Mouse (Mus musculus) forebrain, embryonic 12.5 days (tissue): ENCODE results near the gene Stk10. TPM values are rescaled to one million over a fixed set of nuclear protein-coding genes. Genes with fewer than 3 reads are reported as not detected.
A peak's percentile ranks its signal among the peaks of the same experiment; 100 is the strongest.

Source experiments
- ATAC-seq: fragments of 200-750 bp; cut with Nextera tagmentation; 2 replicates; pipeline ENCODE4 v1.8.0; 2017; ENCODE audit warnings: moderate TSS enrichment; ENCODE audit not compliant: low FRiP score
- H3K27ac ChIP-seq: fragments of 300-500 bp; sonication (generic); 2 replicates; pipeline ENCODE4 v1.5.1; 2016; ENCODE audit warnings: mild to moderate bottlenecking
- H3K27me3 ChIP-seq: fragments of 300-500 bp; sonication (generic); 2 replicates; pipeline ENCODE4 v1.6.1; 2016; ENCODE audit warnings: mild to moderate bottlenecking
- H3K36me3 ChIP-seq: fragments of 300-500 bp; sonication (generic); replicated peaks from 2 replicates; pipeline ENCODE4 v1.6.1; 2016; ENCODE audit warnings: mild to moderate bottlenecking
- H3K4me1 ChIP-seq: fragments of 300-500 bp; sonication (generic); 2 replicates; pipeline ENCODE4 v1.6.1; 2016
- H3K4me2 ChIP-seq: fragments of 300-500 bp; sonication (generic); 2 replicates; pipeline ENCODE4 v1.6.1; 2016; ENCODE audit warnings: mild to moderate bottlenecking, moderate library complexity
- H3K4me3 ChIP-seq: fragments of 300-500 bp; sonication (generic); replicated peaks from 2 replicates; pipeline ENCODE4 v1.5.1; 2016; ENCODE audit warnings: mild to moderate bottlenecking
- H3K9ac ChIP-seq: fragments of 300-500 bp; sonication (generic); 2 replicates; pipeline ENCODE4 v1.6.1; 2016; ENCODE audit warnings: mild to moderate bottlenecking
- H3K9me3 ChIP-seq: fragments of 300-500 bp; sonication (generic); 2 replicates; pipeline ENCODE4 v1.6.1; 2016
- WGBS: fragments of 180-500 bp; shearing (Covaris S2); methylation state at CpG from one replicate; pipeline ENCODE4 v1.1.7; 2016; 5-methylcytosine and 5-hydroxymethylcytosine counted together
- polyA plus RNA-seq: library from polyadenylated mRNA; unstranded; fragments of >200 nt; fragmentation: Nextera tagmentation; extraction: Ambion mirVana; gene quantifications from 2 replicates; pipeline ENCODE4 v1.2.1, GENCODE M21; 2016

Stk10 gene
- 2.3 and 2.4 TPM in 2 replicates for polyA plus RNA-seq

DNA sequence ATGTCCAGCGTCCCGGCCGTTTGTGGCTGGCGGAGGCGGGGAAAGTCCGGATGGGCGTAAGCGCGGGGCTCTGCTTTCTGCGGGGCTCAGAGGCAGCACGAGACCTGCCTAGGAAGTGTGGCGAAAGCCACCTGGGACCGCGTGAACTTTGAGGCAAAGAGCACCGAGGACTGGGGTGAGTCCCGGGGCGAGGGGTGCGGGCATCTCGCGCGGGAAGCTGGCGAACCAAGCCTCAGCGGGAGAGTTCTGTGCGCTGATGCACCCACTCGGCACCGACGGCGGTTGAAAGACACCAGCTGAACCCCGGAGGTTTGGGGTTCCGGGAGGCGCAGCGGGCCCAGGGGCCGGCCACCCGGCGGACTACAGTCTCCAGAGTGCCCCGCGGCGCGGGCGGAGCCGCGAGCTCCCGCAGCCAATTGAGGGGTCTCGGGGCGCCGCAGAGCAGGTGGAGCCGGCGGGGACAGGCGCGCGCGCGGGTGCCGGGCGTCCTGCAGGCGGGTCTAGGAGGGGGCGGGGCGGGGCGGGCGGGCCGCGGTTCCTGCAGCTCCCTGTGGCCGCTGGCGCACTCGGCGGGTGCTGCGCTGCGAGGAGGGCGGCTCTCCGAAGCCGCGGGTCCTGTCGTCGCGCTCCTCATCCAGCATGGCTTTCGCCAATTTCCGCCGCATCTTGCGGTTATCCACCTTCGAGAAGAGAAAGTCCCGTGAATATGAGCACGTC lies at the start of gene Stk10:
TSS of gene Stk10 (plus strand) at position 541 of the 717 bp plus-strand sequence.
- H3K4me1 ChIP-seq = peaks cover 32% of the 10 kb centered on the region
- H3K4me2 ChIP-seq = peak within 1 kb of the TSS; percentile 99
- peaks cover 51% of the 10 kb centered on the region for H3K27me3 ChIP-seq
- H3K9ac ChIP-seq = peak within 1 kb of the TSS; percentile 71
- WGBS = under 1% methylated on average over 60 of the region's 82 CpGs
- ATAC-seq = peak; percentile 92
- 0 out of 2 replicates have a peak, but pooled peaks cover 6% of the 10 kb centered on the region for H3K36me3 ChIP-seq
- H3K9me3 ChIP-seq = no peaks in the 10 kb centered on the region
- H3K4me3 ChIP-seq = peak within 1 kb of the TSS; percentile 70
- no peak within 1 kb of the TSS for H3K27ac ChIP-seq

DNA sequence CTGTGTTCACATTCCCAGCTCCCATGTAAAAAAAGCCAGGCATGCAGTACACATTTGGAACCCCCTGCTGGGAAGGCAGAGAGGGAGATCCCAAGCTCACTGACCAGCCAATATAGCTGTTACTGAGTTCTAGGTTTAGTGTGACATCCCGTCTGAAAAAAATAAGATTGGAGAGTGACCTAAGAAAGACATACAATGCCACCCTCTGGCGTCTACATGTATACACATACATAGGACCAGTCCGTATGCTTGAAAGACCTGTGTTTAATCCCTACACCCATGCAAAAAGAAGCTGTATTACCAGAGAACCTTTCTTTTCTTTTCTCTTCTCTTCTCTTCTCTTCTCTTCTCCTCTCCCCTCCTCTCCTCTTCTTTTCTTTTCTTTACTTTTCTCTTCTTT lies 47.8 kb upstream of the Stk10 start:
- ATAC-seq = no peak
- H3K9ac ChIP-seq = no peak overlapping the region
- no peak overlapping the region for H3K27ac ChIP-seq
- 78% methylated on average over 3 of the region's 3 CpGs for WGBS
- no peaks in the 10 kb centered on the region for H3K27me3 ChIP-seq
- H3K36me3 ChIP-seq = 0 out of 2 replicates have a peak, but pooled peaks cover 7% of the 10 kb centered on the region
- no peak overlapping the region for H3K4me3 ChIP-seq
- H3K9me3 ChIP-seq = no peaks in the 10 kb centered on the region
- H3K4me1 ChIP-seq = peaks cover 4% of the 10 kb centered on the region; the same call in 1 of the 2 replicates
- no peak overlapping the region for H3K4me2 ChIP-seq

DNA sequence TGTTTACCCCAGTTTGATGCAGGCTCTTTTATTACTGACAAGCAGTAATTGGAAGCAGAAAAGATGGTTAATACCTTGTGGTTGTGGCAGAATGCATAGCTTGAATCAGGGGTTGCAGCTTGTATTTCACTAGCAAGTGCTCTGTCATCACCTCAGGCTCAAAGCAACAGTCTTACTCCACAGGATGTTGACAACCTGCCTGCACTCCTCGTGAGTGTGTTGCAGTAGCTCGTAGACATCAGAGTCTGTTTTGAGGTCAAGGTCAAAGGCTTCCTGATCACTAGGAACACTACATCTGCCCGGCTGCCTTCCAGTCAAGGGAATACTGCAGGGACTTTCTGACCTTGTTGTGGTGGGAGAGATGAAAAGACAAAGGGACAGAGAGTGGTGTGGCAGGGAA lies 46.5 kb upstream of the Stk10 start:
- no peak overlapping the region for H3K9ac ChIP-seq
- H3K9me3 ChIP-seq = no peaks in the 10 kb centered on the region
- no peaks in the 10 kb centered on the region for H3K27me3 ChIP-seq
- no peak overlapping the region for H3K27ac ChIP-seq
- H3K4me3 ChIP-seq = no peak overlapping the region
- 75% methylated on average over 3 of the region's 3 CpGs for WGBS
- no peak overlapping the region for H3K4me2 ChIP-seq
- peaks cover 4% of the 10 kb centered on the region; the same call in 1 of the 2 replicates for H3K4me1 ChIP-seq
- ATAC-seq = no peak
- 0 out of 2 replicates have a peak, but pooled peaks cover 7% of the 10 kb centered on the region for H3K36me3 ChIP-seq

- 83% methylated on average over 3 of the region's 3 CpGs for WGBS
- no peak overlapping the region for H3K4me3 ChIP-seq
- H3K36me3 ChIP-seq = 0 out of 2 replicates have a peak, but pooled peaks cover 7% of the 10 kb centered on the region
- H3K9ac ChIP-seq = no peak overlapping the region
- H3K4me2 ChIP-seq = no peak overlapping the region
- H3K27me3 ChIP-seq = no peaks in the 10 kb centered on the region
- no peak for ATAC-seq
- H3K9me3 ChIP-seq = no peaks in the 10 kb centered on the region
- H3K27ac ChIP-seq = no peak overlapping the region
- H3K4me1 ChIP-seq = peaks cover 4% of the 10 kb centered on the region; the same call in 1 of the 2 replicates
Measured at GRCm38 (mm10) chr11:32487501-32487900, 45.6 kb upstream of the Stk10 start.

DNA sequence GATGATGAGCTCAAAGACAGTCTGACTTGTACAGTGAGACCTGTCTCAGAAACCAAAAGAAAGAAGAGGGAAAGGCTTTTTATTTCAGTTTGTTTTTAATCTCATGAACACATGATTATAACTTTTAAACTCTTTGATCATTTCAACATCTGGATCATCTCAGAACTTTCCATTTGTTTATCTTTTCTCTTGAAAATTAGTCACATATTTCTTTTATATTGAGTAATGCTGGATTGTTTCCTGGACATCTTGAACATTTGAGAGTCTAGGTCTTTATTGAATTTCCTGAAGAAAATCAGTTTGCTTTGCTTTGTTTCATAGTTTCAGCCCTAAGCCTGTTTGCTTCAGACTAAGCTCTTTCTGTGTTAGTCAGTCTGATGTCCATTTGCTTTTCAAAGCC lies 44.8 kb upstream of the Stk10 start:
- H3K4me1 ChIP-seq = peaks cover 4% of the 10 kb centered on the region; the same call in 1 of the 2 replicates
- H3K27me3 ChIP-seq = no peaks in the 10 kb centered on the region
- H3K4me2 ChIP-seq = no peak overlapping the region
- H3K36me3 ChIP-seq = 0 out of 2 replicates have a peak, but pooled peaks cover 7% of the 10 kb centered on the region
- no peak for ATAC-seq
- no peaks in the 10 kb centered on the region for H3K9me3 ChIP-seq
- no peak overlapping the region for H3K4me3 ChIP-seq
- no peak overlapping the region for H3K27ac ChIP-seq
- H3K9ac ChIP-seq = no peak overlapping the region

DNA sequence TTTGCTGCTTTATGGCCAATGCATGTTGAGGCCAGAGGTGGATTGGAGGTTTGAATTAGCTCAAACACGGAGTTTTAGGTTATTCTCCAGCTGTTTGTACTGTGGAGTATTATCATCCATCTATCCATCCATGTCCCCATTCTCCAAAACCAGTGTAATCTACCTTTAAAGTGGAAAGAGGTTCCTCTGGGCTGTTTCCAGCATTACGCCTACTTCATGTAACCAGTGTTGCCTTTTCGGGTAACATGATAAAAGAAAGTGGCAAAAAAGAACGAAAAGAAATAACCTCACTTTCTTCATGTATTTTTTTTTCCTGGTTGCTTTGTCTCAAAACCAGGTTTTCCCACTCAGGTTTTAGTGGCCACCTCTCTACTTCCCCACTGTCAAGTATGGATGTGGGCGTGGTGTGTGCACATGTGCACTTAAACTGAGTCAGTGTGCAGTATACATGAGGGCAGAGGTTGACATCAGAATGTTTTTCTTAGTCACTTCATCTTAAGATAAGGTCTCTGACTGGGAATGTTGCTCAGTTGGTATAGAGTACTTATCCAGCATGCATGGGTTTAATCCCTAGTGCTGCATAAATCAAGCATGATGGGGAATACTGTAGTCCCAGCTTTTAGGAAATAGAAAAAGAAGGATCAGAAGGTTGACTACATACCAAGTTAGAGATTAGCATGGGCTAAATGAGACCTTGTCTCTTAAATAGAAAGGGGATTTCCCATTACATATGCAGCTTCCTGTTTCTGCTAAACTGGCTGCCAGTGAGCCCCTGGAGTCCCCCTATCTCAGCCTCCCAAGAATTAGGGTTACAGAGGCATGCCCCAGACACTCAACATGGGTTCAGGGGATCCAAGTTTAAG lies 44.1 kb upstream of the Stk10 start:
- Histone ChIP-seq H3K27me3 (no peaks in the 10 kb centered on the region), H3K27ac (no peak overlapping the region), H3K4me1 (peaks cover 4% of the 10 kb centered on the region; the same call in 1 of the 2 replicates), H3K9ac (no peak overlapping the region), H3K4me2 (no peak overlapping the region), H3K36me3 (0 out of 2 replicates have a peak, but pooled peaks cover 7% of the 10 kb centered on the region), H3K4me3 (no peak overlapping the region), H3K9me3 (no peaks in the 10 kb centered on the region)
- WGBS = 92% methylated on average over 5 of the region's 5 CpGs
- ATAC-seq = no peak

DNA sequence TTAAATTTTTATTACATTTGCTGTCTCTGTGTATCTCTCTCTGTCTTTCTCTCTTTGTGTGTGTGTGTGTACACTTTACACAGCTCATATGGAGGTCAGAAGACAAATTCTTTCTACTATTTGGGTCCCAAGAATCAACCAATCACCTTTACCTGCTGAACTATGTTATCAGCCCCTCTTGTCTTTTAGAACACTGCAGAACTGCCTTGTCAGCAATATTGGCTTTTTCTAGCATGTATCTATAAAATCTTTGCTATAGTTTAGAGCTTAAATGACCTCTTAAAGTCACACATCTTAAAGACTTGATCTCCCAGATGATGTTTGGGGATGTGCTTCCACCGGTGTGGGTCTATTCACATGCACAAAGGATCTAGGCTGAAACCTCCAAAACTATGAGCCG lies 42.0 kb upstream of the Stk10 start:
- 0 out of 2 replicates have a peak, but pooled peaks cover 7% of the 10 kb centered on the region for H3K36me3 ChIP-seq
- H3K27ac ChIP-seq = no peak overlapping the region
- H3K9ac ChIP-seq = no peak overlapping the region
- peaks cover 4% of the 10 kb centered on the region; the same call in 1 of the 2 replicates for H3K4me1 ChIP-seq
- ATAC-seq = no peak
- WGBS = 90% methylated on average over 2 of the region's 2 CpGs
- H3K27me3 ChIP-seq = no peaks in the 10 kb centered on the region
- H3K4me3 ChIP-seq = no peak overlapping the region
- H3K9me3 ChIP-seq = no peaks in the 10 kb centered on the region
- no peak overlapping the region for H3K4me2 ChIP-seq

- ATAC-seq = no peak
- peaks cover 6% of the 10 kb centered on the region for H3K4me1 ChIP-seq
Measured at GRCm38 (mm10) chr11:32493312-32493711, 39.8 kb upstream of the Stk10 start.

DNA sequence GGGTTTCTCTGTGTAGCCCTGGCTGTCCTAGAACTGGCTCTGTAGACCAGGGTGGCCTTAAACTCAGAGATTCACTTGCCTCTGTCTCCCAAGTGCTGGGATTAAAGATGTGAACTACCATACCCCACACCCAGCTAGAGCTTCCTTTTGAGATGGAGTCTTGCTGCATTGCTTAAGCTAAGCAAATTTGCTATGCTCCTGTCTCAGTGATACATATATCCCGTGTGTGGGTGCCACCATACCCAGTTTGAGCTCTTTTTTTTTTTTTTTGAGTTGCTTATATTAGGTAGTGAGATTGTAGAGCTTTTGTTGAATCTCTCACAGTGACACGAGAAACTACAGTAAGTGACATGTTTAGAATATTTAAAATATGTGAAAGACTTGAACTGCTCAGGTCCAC lies 37.8 kb upstream of the Stk10 start:
- H3K9ac ChIP-seq = no peak overlapping the region
- 83% methylated on average over 2 of the region's 2 CpGs for WGBS
- no peak overlapping the region for H3K4me3 ChIP-seq
- peaks cover 9% of the 10 kb centered on the region; the same call in 1 of the 2 replicates for H3K4me1 ChIP-seq
- no peak overlapping the region for H3K4me2 ChIP-seq
- ATAC-seq = no peak
- H3K27ac ChIP-seq = no peak overlapping the region
- no peaks in the 10 kb centered on the region for H3K27me3 ChIP-seq
- no peaks in the 10 kb centered on the region for H3K9me3 ChIP-seq
- 0 out of 2 replicates have a peak, but pooled peaks cover 4% of the 10 kb centered on the region for H3K36me3 ChIP-seq

More at GRCm38 (mm10) chr11:32493312-32493711, 39.8 kb upstream of the Stk10 start:
- H3K4me2 ChIP-seq = no peak overlapping the region
- no peak overlapping the region for H3K4me3 ChIP-seq
- H3K9me3 ChIP-seq = no peaks in the 10 kb centered on the region
- H3K27ac ChIP-seq = no peak overlapping the region
- H3K27me3 ChIP-seq = no peaks in the 10 kb centered on the region
- H3K36me3 ChIP-seq = no peaks in the 10 kb centered on the region
- no peak overlapping the region for H3K9ac ChIP-seq

DNA sequence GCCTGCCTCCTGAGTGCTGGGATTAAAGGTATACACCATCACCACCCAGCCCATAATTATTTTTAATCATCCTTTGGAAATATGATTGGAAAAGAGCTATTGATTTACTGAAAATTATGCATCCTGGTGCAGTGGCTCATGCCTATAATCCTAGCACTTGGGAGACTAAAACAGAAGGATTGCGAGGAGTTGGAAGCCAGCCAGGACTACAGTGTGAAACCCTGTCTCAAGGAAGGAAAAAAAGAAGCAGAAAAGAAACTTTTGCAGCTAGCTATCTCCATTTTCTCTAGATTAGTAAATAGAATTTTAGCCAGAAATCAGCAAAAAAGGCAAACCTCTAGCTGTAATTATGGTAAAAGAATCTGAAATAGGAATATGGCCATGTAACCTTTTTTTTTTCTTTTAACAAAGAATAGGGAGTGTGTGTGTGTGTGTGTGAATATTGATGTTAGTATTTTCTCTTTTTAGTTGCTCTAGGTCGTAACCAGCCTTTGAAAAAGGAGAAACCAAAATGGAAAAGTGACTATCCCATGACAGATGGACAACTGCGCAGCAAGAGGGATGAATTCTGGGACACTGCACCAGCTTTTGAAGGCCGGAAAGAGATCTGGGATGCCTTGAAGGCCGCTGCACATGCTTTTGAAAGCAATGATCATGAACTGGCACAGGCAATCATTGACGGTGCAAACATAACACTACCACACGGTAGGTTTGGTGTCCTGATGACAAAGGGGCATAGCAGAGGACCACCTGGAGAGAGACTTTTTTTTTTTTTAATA lies 34.2 kb upstream of the Stk10 start:
- 86% methylated on average over 7 of the region's 7 CpGs for WGBS
- no peak overlapping the region for H3K4me2 ChIP-seq
- H3K9ac ChIP-seq = no peak overlapping the region
- peak overlapping the region; percentile 20; the same call in 1 of the 2 replicates for H3K27ac ChIP-seq
- H3K4me1 ChIP-seq = peaks cover 9% of the 10 kb centered on the region; the same call in 1 of the 2 replicates
- no peak for ATAC-seq
- 0 out of 2 replicates have a peak, but pooled peaks cover 4% of the 10 kb centered on the region for H3K36me3 ChIP-seq
- no peaks in the 10 kb centered on the region for H3K9me3 ChIP-seq
- no peak overlapping the region for H3K4me3 ChIP-seq
- no peaks in the 10 kb centered on the region for H3K27me3 ChIP-seq

DNA sequence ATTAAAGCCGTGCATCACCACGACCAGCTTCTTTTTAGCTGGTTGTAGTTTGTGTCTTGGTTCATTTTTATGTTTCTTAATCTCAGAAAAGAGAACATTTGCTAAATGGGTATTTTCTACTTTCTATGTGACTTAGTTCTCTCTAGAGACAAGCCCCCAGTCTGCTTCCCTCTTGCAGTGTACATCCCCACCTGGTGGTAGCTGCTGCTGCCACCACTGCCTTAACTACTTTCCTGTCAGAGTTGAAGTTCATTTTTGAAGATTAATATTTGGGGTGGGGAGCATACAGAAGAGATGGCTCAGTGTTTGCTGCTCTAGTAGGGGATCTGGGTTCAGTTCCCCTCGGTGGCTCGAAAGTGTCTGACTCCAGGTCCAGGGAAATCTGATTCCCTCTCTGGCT lies 33.2 kb upstream of the Stk10 start:
- no peak for ATAC-seq
- H3K36me3 ChIP-seq = 0 out of 2 replicates have a peak, but pooled peaks cover 4% of the 10 kb centered on the region
- no peak overlapping the region for H3K4me3 ChIP-seq
- H3K9me3 ChIP-seq = no peaks in the 10 kb centered on the region
- no peaks in the 10 kb centered on the region for H3K27me3 ChIP-seq
- H3K4me1 ChIP-seq = peaks cover 9% of the 10 kb centered on the region; the same call in 1 of the 2 replicates
- 95% methylated on average over 4 of the region's 4 CpGs for WGBS
- no peak overlapping the region for H3K9ac ChIP-seq
- no peak overlapping the region for H3K4me2 ChIP-seq
- H3K27ac ChIP-seq = no peak overlapping the region
